Mouse (Mus musculus) MEL-GATA-1-ER (cell line): ENCODE results near the gene Cbx5.

Experiments
- DNase-seq: peaks from one replicate; pipeline ENCODE4 v3.0.0-alpha.2; 2012; ENCODE audit warnings: low read depth; ENCODE audit errors: extremely low read depth

Gene Cbx5

GRCm38 (mm10) chr15:103145635-103146299 is 93.8 kb downstream of the Cbx5 start:
- DNase-seq: no peak

- DNase-seq: no peak
These were observed 95.4 kb downstream of the Cbx5 start for GRCm38 (mm10) chr15:103144176-103144575.
